Mouse (Mus musculus) bone marrow macrophage, adult 2 months (primary cell): Measurements from ENCODE around the gene Mcoln2.

Experiments
- CTCF ChIP-seq: IDR thresholded peaks from 2 replicates; pipeline ENCODE4 v1.5.1; 2012; ENCODE audit warnings: low read depth, mild to moderate bottlenecking, low read length, moderate library complexity
- POLR2A ChIP-seq: IDR thresholded peaks from 2 replicates; pipeline ENCODE4 v1.6.1; 2012; ENCODE audit warnings: mild to moderate bottlenecking, low read depth, low read length, borderline replicate concordance

GRCm38 (mm10) chr3:146108945-146109344, 40.7 kb upstream of the Mcoln2 start:
- TF ChIP-seq POLR2A (no peak), CTCF (no peak)
